Mouse (Mus musculus): ENCODE measurements around the gene Avp. TPM values are rescaled to one million over a fixed set of nuclear protein-coding genes. Genes with fewer than 3 reads are reported as not detected.

Avp gene
- total RNA-seq (2014; fragmentation: Nextera tagmentation) = not detected in 2 replicates
- total RNA-seq (2017) = not detected in 2 replicates

- ATAC-seq (replicated peaks; ENCODE audit: low FRiP score, low TSS enrichment, poor library complexity, severe bottlenecking) = no peak
Observed at GRCm38 (mm10) chr2:130582552-130582951, at the start of gene Avp. Gene Avp (minus strand): TSS chr2:130582554.

- peak; percentile 75 for ATAC-seq (replicated peaks; ENCODE audit: low FRiP score, low TSS enrichment, poor library complexity, severe bottlenecking)
Observed at GRCm38 (mm10) chr2:130629839-130630203, 47.5 kb upstream of the Avp start, which contains the start of the genes Fastkd5 and Ubox5. Gene Fastkd5 (minus strand): TSS chr2:130630027. Gene Ubox5 (minus strand): TSS chr2:130630038.

- ATAC-seq (replicated peaks; ENCODE audit: low FRiP score, low TSS enrichment, poor library complexity, severe bottlenecking) = peak; percentile 51
Observed at GRCm38 (mm10) chr2:130629080-130629838, 46.9 kb upstream of the Avp start.

- ATAC-seq (replicated peaks; ENCODE audit: low FRiP score, low TSS enrichment, poor library complexity, severe bottlenecking) = no peak
Observed at GRCm38 (mm10) chr2:130628424-130628823, 46.1 kb upstream of the Avp start.

- ATAC-seq (replicated peaks; ENCODE audit: low FRiP score, low TSS enrichment, poor library complexity, severe bottlenecking) = no peak
Observed at GRCm38 (mm10) chr2:130618972-130619371, 36.6 kb upstream of the Avp start.

GRCm38 (mm10) chr2:130613091-130613490 is 30.7 kb upstream of the Avp start:
- ATAC-seq (replicated peaks; ENCODE audit: low FRiP score, low TSS enrichment, poor library complexity, severe bottlenecking) = 0 out of 2 replicates have a peak, but pooled peaks have one; percentile 63

- ATAC-seq (replicated peaks; ENCODE audit: low FRiP score, low TSS enrichment, poor library complexity, severe bottlenecking) = no peak
Observed at GRCm38 (mm10) chr2:130602195-130602594, 19.8 kb upstream of the Avp start.

- no peak for ATAC-seq (replicated peaks; ENCODE audit: low FRiP score, low TSS enrichment, poor library complexity, severe bottlenecking)
Observed at GRCm38 (mm10) chr2:130598399-130598798, 16.0 kb upstream of the Avp start.

GRCm38 (mm10) chr2:130597601-130598010 is 15.3 kb upstream of the Avp start:
- ATAC-seq (replicated peaks; ENCODE audit: low FRiP score, low TSS enrichment, poor library complexity, severe bottlenecking) = peak; percentile 65

- peak; percentile 34; the same call in 1 of the 2 replicates for ATAC-seq (replicated peaks; ENCODE audit: low FRiP score, low TSS enrichment, poor library complexity, severe bottlenecking)
Observed at GRCm38 (mm10) chr2:130595596-130595995, 13.2 kb upstream of the Avp start.

- no peak for ATAC-seq (replicated peaks; ENCODE audit: low FRiP score, low TSS enrichment, poor library complexity, severe bottlenecking)
Observed at GRCm38 (mm10) chr2:130591016-130591415, 8.7 kb upstream of the Avp start.

- no peak for ATAC-seq (replicated peaks; ENCODE audit: low FRiP score, low TSS enrichment, poor library complexity, severe bottlenecking)
Observed at GRCm38 (mm10) chr2:130589761-130590160, 7.4 kb upstream of the Avp start.

- ATAC-seq (replicated peaks; ENCODE audit: low FRiP score, low TSS enrichment, poor library complexity, severe bottlenecking) = no peak
Observed at GRCm38 (mm10) chr2:130589157-130589556, 6.8 kb upstream of the Avp start.

GRCm38 (mm10) chr2:130588373-130588772 is 6.0 kb upstream of the Avp start:
- peak; percentile 32; the same call in 1 of the 2 replicates for ATAC-seq (replicated peaks; ENCODE audit: low FRiP score, low TSS enrichment, poor library complexity, severe bottlenecking)

GRCm38 (mm10) chr2:130586016-130586415 is 3.7 kb upstream of the Avp start:
- ATAC-seq (replicated peaks; ENCODE audit: low FRiP score, low TSS enrichment, poor library complexity, severe bottlenecking) = no peak

GRCm38 (mm10) chr2:130583902-130584560 is 1.7 kb upstream of the Avp start:
- no peak for ATAC-seq (replicated peaks; ENCODE audit: low FRiP score, low TSS enrichment, poor library complexity, severe bottlenecking)

- no peak for ATAC-seq (replicated peaks; ENCODE audit: low FRiP score, low TSS enrichment, poor library complexity, severe bottlenecking)
Observed at GRCm38 (mm10) chr2:130581201-130581600, 1.2 kb downstream of the Avp start.

GRCm38 (mm10) chr2:130579791-130580190 is 2.6 kb downstream of the Avp start:
- no peak for ATAC-seq (replicated peaks; ENCODE audit: low FRiP score, low TSS enrichment, poor library complexity, severe bottlenecking)

GRCm38 (mm10) chr2:130578148-130578547 is 4.2 kb downstream of the Avp start:
- peak; percentile 43 for ATAC-seq (replicated peaks; ENCODE audit: low FRiP score, low TSS enrichment, poor library complexity, severe bottlenecking)

GRCm38 (mm10) chr2:130577632-130578031 is 4.7 kb downstream of the Avp start:
- peak; percentile 80 for ATAC-seq (replicated peaks; ENCODE audit: low FRiP score, low TSS enrichment, poor library complexity, severe bottlenecking)

GRCm38 (mm10) chr2:130577021-130577420 is 5.3 kb downstream of the Avp start:
- no peak for ATAC-seq (replicated peaks; ENCODE audit: low FRiP score, low TSS enrichment, poor library complexity, severe bottlenecking)

All from megakaryocyte-erythroid progenitor cell, adult 5-6 weeks (primary cell).